Mouse (Mus musculus) CH12.LX (cell line): Measurements from ENCODE around the gene Myo18a. TPM values are rescaled to one million over a fixed set of nuclear protein-coding genes. Genes with fewer than 3 reads are reported as not detected.

Experiments used
- DNase-seq: peaks from one replicate; pipeline ENCODE4 v3.0.0-alpha.2; 2013; ENCODE audit errors: extremely low read depth
- H3K27ac ChIP-seq: 2 replicates; pipeline ENCODE4 v1.5.1; 2012; ENCODE audit warnings: low read depth, mild to moderate bottlenecking, control low read depth, moderate library complexity; ENCODE audit not compliant: insufficient read depth
- H3K27me3 ChIP-seq: replicated peaks from 2 replicates; pipeline ENCODE3; 2012; ENCODE audit warnings: inconsistent platforms
- H3K36me3 ChIP-seq, 2 experiments: replicated peaks in 1 of 2; 2 replicates each; pipeline versions ENCODE3 to v1.6.1; 2012; ENCODE audit warnings: inconsistent platforms in 1 of 2, low read length in 1 of 2, mild to moderate bottlenecking in 1 of 2, mixed read lengths in 1 of 2, moderate library complexity in 1 of 2; ENCODE audit not compliant: control insufficient read depth in 1 of 2, insufficient read depth in 1 of 2
- H3K4me1 ChIP-seq, 2 experiments: 2 replicates each; pipeline ENCODE4 v1.6.1; 2012; ENCODE audit warnings: inconsistent platforms in 1 of 2, moderate library complexity in 1 of 2; ENCODE audit not compliant: insufficient read depth in 2 of 2, control insufficient read depth in 1 of 2
- H3K4me2 ChIP-seq: 2 replicates; pipeline ENCODE4 v1.6.1; 2012; ENCODE audit warnings: low read depth, mild to moderate bottlenecking, control low read depth; ENCODE audit not compliant: poor library complexity, insufficient read depth, severe bottlenecking
- H3K4me3 ChIP-seq, 3 experiments: fragments of 150-350 bp in 1 of 3; sonication (generic) in 1 of 3; replicated peaks in 1 of 3; 2 replicates each; pipeline versions ENCODE3 to v1.5.1; 2011 to 2012; ENCODE audit warnings: low read depth in 2 of 3, low read length in 2 of 3, mild to moderate bottlenecking in 2 of 3, moderate library complexity in 2 of 3, control low read depth in 1 of 3, improper control_type of control experiment in 1 of 3, inconsistent platforms in 1 of 3, mixed read lengths in 1 of 3; ENCODE audit not compliant: poor library complexity in 1 of 3
- H3K79me2 ChIP-seq: replicated peaks from 2 replicates; pipeline ENCODE4 v1.6.1; 2012; ENCODE audit warnings: mild to moderate bottlenecking, moderate library complexity; ENCODE audit not compliant: control insufficient read depth, poor library complexity, insufficient read depth, severe bottlenecking; ENCODE audit errors: extremely low read depth
- H3K9ac ChIP-seq: 2 replicates; pipeline ENCODE4 v1.6.1; 2012; ENCODE audit warnings: low read depth, mild to moderate bottlenecking, control low read depth, moderate library complexity; ENCODE audit not compliant: insufficient read depth
- H3K9me3 ChIP-seq: replicated peaks from 2 replicates; pipeline ENCODE3; 2012; ENCODE audit warnings: low read length, inconsistent platforms, mixed read lengths
- BHLHE40 ChIP-seq: IDR thresholded peaks from 2 replicates; pipeline ENCODE4 v1.6.1; 2011; ENCODE audit warnings: mild to moderate bottlenecking, low read depth, low read length, improper control_type of control experiment
- CHD2 ChIP-seq: IDR thresholded peaks from 2 replicates; pipeline ENCODE4 v1.6.1; 2011; ENCODE audit warnings: low read length, improper control_type of control experiment
- CTCF ChIP-seq, 2 experiments: IDR thresholded peaks in 1 of 2; conservative IDR thresholded peaks in 1 of 2; 2 replicates each; pipeline ENCODE4 v1.5.1; 2011 to 2012; ENCODE audit warnings: low read depth in 2 of 2, low read length in 2 of 2, improper control_type of control experiment in 1 of 2, inconsistent platforms in 1 of 2, mild to moderate bottlenecking in 1 of 2, moderate library complexity in 1 of 2
- E2F4 ChIP-seq: IDR thresholded peaks from 2 replicates; pipeline ENCODE4 v1.6.1; 2011; ENCODE audit warnings: low read depth, low read length, improper control_type of control experiment; ENCODE audit not compliant: insufficient replicate concordance
- ETS1 ChIP-seq: conservative IDR thresholded peaks from 2 replicates; pipeline ENCODE4 v1.6.1; 2012; ENCODE audit warnings: low read depth, mild to moderate bottlenecking, inconsistent platforms, low read length, improper control_type of control experiment, moderate library complexity
- HCFC1 ChIP-seq: IDR thresholded peaks from 2 replicates; pipeline ENCODE4 v1.6.1; 2012; ENCODE audit warnings: low read depth, mild to moderate bottlenecking, inconsistent platforms, low read length, improper control_type of control experiment
- IRF4 ChIP-seq: IDR thresholded peaks from 2 replicates; pipeline ENCODE4 v1.6.1; 2014; ENCODE audit warnings: low read depth, mild to moderate bottlenecking, inconsistent platforms, low read length, improper control_type of control experiment
- JUND ChIP-seq: conservative IDR thresholded peaks from 2 replicates; pipeline ENCODE4 v1.6.1; 2011; ENCODE audit warnings: low read depth, low read length, improper control_type of control experiment
- MAFK ChIP-seq: IDR thresholded peaks from 2 replicates; pipeline ENCODE4 v1.6.1; 2011; ENCODE audit warnings: low read length, improper control_type of control experiment; ENCODE audit not compliant: insufficient replicate concordance
- MEF2A ChIP-seq: IDR thresholded peaks from 2 replicates; pipeline ENCODE4 v1.6.1; 2014; ENCODE audit warnings: low read depth, mild to moderate bottlenecking, inconsistent platforms, low read length, improper control_type of control experiment, borderline replicate concordance
- NRF1 ChIP-seq: IDR thresholded peaks from 2 replicates; pipeline ENCODE4 v1.6.1; 2014; ENCODE audit warnings: low read depth, mild to moderate bottlenecking, inconsistent platforms, low read length, improper control_type of control experiment, moderate library complexity
- PAX5 ChIP-seq: IDR thresholded peaks from 2 replicates; pipeline ENCODE4 v1.6.1; 2012; ENCODE audit warnings: low read length, inconsistent platforms, mixed read lengths
- POLR2A ChIP-seq: IDR thresholded peaks from 2 replicates; pipeline ENCODE4 v1.6.1; 2011; ENCODE audit warnings: low read depth, mild to moderate bottlenecking, improper control_type of control experiment, low read length
- RCOR1 ChIP-seq: conservative IDR thresholded peaks from 2 replicates; pipeline ENCODE4 v1.6.1; 2012; ENCODE audit warnings: low read depth, mild to moderate bottlenecking, inconsistent platforms, low read length, improper control_type of control experiment
- SIN3A ChIP-seq: IDR thresholded peaks from 2 replicates; pipeline ENCODE4 v1.6.1; 2012; ENCODE audit warnings: low read length, improper control_type of control experiment, inconsistent platforms
- SMC3 ChIP-seq: IDR thresholded peaks from 2 replicates; pipeline ENCODE4 v1.6.1; 2011; ENCODE audit warnings: low read depth, low read length, improper control_type of control experiment
- TBP ChIP-seq: conservative IDR thresholded peaks from 2 replicates; pipeline ENCODE4 v1.6.1; 2011; ENCODE audit warnings: low read depth, low read length, improper control_type of control experiment
- USF2 ChIP-seq: conservative IDR thresholded peaks from 2 replicates; pipeline ENCODE4 v1.6.1; 2011; ENCODE audit warnings: low read depth, low read length, improper control_type of control experiment
- ZKSCAN1 ChIP-seq: IDR thresholded peaks from 2 replicates; pipeline ENCODE4 v1.6.1; 2012; ENCODE audit warnings: low read depth, inconsistent platforms, low read length, improper control_type of control experiment, borderline replicate concordance
- dilution Hi-C: fragments of 300-500 bp; cut with MboI; formaldehyde crosslinking; loops from 2 replicates; pipeline ENCODE4 v1.14.3; 2020; ENCODE audit warnings: low sequenced_read_pairs; ENCODE audit not compliant: extremely low pct_unique_long_range_greater_than_20kb, extremely low pct_ligation_motif_present
- in situ Hi-C: fragments of 300-500 bp; cut with MboI; formaldehyde crosslinking; loops from 3 replicates; pipeline ENCODE4 v1.14.3; 2019; ENCODE audit warnings: low sequenced_read_pairs, low pct_ligation_motif_present, low pct_unique_long_range_greater_than_20kb, mixed read lengths
- polyA plus RNA-seq: library from polyadenylated mRNA; unstranded; fragments of >175 nt; gene quantifications from 2 replicates; pipeline ENCODE4 v1.2.1, GENCODE M21; 2012; ENCODE audit warnings: low read depth; ENCODE audit not compliant: insufficient read length
- total RNA-seq, 2 experiments: library from RNA; depleted of rRNA; stranded (reverse); fragments of 300-350 nt in 1 of 2; fragments of >200 nt in 1 of 2; gene quantifications; 2 replicates each; pipeline ENCODE4 v1.2.3; 2012 to 2014

Myo18a gene
- total and polyA plus RNA-seq, 3 experiments = 6.3 to 24.8 (median 16.8) TPM

DNA sequence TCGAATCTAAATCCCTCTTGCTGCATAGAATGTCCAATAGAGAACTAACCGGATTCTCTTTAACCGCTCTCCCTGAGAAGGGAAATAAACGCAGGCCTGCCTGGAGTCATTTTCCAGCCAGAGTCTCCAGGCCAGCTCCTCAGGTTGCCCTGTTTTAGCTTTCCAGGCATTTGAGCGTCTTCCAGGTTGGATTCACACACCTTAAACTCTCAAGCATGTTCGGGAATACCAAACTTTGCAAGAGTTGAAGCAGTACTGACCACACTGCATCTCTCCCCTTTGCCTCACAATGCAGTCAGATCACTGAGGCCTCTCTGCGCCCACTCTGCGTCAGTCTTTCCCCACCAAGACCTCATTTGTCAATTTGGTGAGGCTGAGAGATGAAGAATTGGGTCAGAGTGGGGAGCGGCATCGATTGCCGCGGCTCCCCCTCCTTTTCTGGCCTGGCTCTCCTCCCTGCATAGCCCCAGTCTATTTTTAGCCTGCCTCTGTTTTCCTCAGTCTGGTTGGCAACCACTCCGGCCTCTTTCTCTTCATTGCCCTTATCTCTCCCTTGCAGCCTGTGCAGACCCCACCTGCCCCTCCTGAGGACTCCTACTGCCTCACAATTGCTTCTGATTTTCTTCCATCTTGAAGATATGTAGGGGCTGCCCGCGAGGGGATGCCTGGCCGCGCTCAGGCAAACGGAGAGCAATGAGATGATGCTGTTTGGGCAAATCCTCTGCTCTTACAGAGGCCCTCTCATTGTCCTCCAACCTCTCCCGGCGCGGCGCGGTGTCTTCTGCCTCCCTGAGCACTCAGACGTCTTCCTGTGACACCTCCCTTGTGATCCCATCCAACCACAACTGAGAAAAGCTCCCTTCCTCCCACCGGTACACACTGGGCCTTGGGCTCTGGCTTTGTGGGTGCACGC lies 113.1 kb downstream of the Myo18a start:
- Histone ChIP-seq H3K4me1 (peaks cover 0 to 18% of the 10 kb centered on the region in 2 experiments; a peak in 2 of 4 replicates), H3K4me3 (no peak overlapping the region), H3K79me2 (no peaks in the 10 kb centered on the region), H3K36me3 (no peaks in the 10 kb centered on the region), H3K4me2 (no peak overlapping the region), H3K27ac (no peak overlapping the region), H3K9me3 (no peaks in the 10 kb centered on the region), H3K9ac (no peak overlapping the region), H3K27me3 (no peaks in the 10 kb centered on the region)
- dilution Hi-C loops = no loop called here
- DNase-seq = no peak
- TF ChIP-seq MAFK = no peak
- no peak for TF ChIP-seq TBP
- no peak for TF ChIP-seq USF2
- TF ChIP-seq SMC3 = no peak
- no peak for TF ChIP-seq SIN3A
- no peak for TF ChIP-seq CHD2
- no peak for TF ChIP-seq HCFC1
- no peak for TF ChIP-seq ZKSCAN1
- no peak for TF ChIP-seq NRF1
- TF ChIP-seq RCOR1 = no peak
- TF ChIP-seq POLR2A = no peak
- no peak for TF ChIP-seq ETS1
- TF ChIP-seq E2F4 = no peak
- in situ Hi-C loops = no loop called here

DNA sequence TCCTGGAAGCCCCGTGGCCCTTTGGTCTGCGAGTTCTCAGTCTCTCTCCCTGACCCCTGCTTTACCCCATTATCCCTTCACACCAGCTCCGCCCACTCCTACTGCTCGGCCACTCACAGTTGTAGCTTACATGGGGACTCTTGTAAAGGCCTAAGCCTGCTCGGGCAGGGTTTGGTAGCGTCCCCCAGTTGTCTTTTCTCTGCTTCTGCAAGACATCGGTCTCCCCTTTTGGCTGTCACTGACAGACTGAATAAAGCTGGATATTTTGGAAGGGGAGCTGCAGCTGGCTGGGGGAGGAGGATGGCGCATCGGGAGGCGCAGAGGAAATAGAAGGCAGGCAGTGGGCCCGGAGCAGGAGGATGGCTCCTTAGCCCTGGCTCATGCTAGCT lies 113.7 kb downstream of the Myo18a start:
- no peak for DNase-seq
- Histone ChIP-seq H3K4me3 (no peak overlapping the region), H3K9me3 (no peaks in the 10 kb centered on the region), H3K36me3 (no peaks in the 10 kb centered on the region), H3K9ac (no peak overlapping the region), H3K79me2 (no peaks in the 10 kb centered on the region), H3K27me3 (no peaks in the 10 kb centered on the region), H3K27ac (no peak overlapping the region), H3K4me2 (no peak overlapping the region), H3K4me1 (peaks cover 0 to 18% of the 10 kb centered on the region in 2 experiments; a peak in 2 of 4 replicates)
- dilution Hi-C loops (no loop called here), in situ Hi-C loops (no loop called here)
- TF ChIP-seq MEF2A (no peak), NRF1 (no peak), PAX5 (no peak), IRF4 (no peak), JUND (no peak), BHLHE40 (no peak), CTCF (conservative IDR thresholded peaks at IDR 0.05 in 1 of 2, IDR thresholded peaks at IDR 0.05 in 1 of 2; ENCODE audit: low read depth in 2 of 2, low read length in 2 of 2) (no peak)
